Mouse (Mus musculus) 3T3-L1 (cell line): ENCODE data around the gene Gtf2i.

Experiments
- DNase-seq: peaks from one replicate; pipeline ENCODE4 v3.0.0-alpha.2; 2015; ENCODE audit warnings: low read depth, low spot score

The Gtf2i gene

DNA sequence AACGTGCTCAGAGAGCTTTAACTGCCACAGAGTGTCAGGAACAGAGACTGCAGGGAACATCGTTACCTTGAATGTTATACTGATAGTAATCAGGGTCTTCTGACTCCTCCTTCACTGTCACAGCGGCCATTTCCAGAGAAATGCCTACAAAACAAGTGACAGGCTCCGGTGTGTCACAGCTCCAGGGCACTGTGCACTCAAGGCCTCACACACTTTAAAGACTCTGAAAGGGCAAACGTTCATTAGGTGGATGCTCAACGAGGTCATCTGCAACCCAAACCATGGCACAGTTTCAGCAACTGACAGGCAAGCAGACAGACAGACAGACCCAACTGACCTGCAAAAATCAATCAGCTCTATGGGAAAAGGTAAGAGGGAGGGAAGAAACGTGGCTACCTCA is 35.2 kb downstream of the Gtf2i start:
- DNase-seq: no peak

DNA sequence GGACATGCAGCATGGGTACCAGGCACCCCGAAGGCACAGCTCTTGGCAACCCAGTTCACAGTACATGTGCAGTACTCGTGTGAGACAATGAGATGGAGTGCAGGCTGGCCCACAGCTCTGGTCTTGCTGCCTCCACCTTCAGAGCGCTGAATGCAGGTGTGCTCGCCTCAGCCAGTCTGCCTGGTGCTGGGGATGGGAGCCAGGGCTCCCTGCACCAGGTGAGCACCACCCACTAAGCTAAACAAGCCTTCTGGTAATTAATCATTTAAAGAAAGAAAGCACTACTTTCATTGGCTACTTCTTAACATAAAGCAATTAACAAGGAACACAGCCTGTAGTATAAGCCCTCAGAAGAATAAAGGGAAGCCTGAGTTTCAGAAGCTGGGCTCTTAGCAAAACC is 37.5 kb downstream of the Gtf2i start:
- DNase-seq: no peak

DNA sequence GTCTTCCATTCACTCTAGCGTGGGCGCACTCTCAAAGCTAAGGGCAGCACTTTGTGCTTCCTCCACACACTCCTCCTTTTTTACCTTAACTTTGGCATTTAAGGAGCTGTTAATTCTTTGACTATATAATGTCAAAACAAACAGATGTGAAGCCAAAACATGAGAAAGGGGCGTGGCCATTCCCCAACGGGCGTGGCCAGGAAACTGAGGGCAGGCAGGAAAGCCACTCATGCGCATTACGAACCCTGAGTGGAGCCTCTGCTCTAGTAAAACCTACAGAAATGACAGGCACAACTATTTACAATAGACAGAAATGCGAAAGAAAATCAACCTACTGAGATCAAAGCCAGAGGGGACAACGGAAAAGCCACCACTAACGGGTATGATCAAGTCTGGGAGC is 39.0 kb downstream of the Gtf2i start:
- DNase-seq: no peak

DNA sequence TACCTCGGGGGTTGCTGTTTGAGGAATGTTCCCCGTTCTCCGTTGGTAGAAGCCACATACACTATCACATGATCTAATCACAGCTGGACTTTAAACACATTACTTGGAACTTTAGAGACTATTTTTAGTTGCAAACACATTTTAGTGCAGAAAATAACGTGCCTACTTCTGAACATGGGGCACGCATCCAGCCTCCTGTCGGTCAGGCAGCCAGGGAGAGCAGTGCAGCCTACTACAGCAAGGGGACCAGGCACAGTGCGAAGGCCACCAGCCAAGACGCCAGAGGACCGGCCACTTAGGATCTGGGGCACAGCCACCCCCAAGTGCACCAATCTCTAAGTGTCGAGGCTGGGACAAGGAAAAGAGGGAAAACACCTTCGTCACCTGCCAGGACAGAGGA is 39.5 kb downstream of the Gtf2i start:
- no peak for DNase-seq

DNA sequence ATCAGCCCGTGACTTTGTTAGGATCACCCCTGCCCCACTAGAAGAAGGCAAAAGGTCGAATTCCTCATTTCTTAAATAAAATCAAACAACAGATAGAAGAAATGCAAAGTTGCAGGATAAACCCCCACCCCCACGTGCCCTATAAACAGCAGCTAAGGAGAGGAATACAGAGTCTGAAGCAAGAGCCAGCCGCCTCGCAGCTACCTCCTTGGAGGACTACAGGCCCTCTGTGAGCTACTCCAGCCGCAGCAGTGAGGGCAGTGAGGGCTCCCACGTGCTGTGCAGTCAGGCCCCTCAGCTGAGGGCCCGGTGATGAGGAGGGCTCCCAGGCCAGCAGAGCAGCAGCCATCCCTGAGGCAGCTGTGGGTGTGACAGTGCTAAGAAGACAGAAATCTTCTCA is 40.8 kb downstream of the Gtf2i start:
- DNase-seq: no peak

DNA sequence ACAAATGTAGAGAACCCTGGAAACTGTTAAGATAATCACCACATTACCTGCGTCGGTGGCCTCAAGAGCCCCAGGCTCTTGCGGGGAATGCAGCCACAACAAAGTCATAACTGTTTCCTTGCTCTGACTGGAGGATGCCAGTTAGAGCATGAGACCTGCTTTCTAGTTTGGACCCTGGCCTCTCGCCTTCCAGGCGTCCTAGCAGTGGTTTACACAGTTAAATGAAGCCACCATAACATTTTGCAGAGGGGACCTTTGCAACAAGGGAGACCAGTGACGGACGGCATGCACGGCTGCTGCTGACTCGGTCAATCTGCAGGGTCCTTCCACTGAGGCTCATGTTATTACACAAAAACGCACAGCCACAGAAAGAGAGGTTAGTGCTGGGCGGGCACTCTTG is 41.8 kb downstream of the Gtf2i start:
- DNase-seq: no peak

DNA sequence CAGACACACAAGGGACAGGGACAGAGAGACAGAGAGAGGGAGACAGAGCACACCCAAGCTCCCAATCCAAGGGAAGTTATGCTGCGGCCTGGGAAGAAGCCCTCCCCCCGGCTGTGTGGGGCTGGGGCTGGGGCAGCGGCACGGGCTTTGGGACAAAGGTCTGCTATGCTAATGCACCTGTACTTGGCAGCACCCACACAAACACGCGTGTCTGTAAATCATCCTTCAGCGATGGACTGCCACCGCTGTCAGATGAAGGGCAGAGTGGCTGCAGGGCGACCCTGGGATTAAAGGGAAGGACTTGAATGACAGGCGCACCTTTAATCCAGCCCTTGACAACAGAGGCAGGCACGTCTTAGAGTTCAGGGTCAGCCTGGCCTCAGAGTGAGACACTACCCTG is 43.1 kb downstream of the Gtf2i start:
- DNase-seq: no peak

DNA sequence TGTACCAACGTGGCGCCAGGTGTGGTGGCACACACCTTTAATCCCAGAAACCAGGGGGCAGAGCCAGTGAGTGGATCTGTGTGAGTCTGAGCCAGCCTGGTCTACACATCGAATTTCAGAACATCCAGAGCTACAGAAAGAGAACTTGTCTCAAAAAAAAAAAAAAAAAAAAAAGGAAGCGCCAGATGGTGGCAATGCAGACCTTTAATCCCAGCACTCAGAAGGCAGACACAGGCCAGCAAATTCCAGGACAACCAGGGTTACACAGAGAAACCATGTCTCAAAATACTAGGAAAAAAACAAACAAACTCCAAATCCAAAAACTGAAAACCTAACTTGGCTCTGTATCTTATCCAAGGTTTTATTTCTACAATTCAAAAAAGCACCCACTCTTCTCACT is 44.0 kb downstream of the Gtf2i start:
- DNase-seq: no peak

DNA sequence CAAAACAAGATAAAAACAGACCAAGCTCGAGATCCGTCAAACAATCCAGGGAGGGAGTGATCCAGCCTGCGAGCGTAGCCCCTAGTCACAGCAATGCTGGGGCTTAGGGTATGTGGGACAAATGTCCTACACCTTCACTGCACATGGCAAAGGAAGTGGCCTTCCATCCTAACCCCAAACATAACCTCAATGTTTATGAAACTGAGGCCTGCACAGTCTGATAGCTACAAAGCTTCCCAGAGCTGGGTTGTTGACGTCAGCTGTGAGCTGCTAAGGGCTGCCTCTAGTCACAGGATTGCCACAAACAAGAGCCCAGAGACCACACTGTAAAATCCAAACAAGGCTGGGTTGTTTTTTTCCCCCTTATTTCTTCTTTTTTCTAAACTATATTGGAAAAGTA is 44.8 kb downstream of the Gtf2i start:
- no peak for DNase-seq

DNA sequence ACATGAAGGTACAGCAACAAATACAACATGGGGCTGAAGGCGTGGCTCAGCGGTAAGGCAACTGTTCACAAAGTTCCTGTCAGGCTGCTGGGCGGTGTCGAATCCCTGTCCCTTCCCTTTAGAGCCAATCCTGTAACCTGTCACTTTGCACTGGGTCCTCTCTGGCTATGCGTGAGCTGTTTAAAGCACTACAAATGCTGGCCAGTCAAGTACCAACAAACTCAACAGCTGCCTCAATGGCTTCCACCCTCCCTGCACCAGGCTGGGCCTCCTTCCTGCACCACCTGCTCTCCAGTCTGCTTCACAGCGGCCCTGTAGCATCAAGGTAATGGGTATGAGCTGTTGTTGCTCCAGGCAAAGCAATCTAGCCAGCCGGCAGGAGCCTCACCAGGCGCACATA is 45.8 kb downstream of the Gtf2i start:
- no peak for DNase-seq

DNA sequence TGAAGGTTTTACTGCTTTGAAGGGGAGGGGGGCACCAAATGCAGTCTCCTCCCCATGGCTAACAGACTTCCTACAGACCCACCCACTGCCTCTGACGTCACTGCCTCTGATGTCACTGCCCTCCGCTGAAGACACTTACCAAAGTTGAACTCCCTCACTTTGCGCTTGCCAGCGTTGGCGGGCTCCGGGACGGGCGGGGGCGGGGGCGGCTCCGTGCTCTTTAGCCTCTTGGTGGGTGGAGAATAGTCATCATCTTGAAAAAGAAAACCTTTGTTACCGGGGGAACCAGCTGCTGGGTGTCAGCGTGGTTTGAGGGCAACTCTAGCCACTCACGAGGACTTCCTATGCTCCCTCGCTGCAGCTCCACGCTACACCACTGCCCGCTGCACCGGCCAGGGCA is 48.2 kb downstream of the Gtf2i start:
- DNase-seq: no peak

DNA sequence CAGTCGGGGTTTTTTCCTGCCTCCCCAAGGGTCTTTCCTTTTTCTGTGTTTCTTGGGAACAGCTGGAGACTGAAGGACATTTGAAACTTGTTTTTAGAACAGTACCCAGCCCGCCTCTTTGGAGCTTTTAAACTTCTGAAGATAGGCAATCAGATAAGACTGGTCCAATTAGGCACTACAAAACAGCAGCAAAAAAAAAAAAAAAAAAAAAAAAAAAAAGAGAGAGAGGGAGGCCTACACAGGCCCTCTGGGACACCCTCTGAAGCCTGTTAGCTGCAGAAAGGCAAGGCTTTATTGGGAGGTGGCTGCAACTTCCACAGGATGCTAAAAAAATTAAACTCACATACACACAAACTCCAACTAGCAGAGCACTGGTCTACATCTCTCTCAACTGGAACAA is 48.7 kb downstream of the Gtf2i start:
- DNase-seq: no peak

DNA sequence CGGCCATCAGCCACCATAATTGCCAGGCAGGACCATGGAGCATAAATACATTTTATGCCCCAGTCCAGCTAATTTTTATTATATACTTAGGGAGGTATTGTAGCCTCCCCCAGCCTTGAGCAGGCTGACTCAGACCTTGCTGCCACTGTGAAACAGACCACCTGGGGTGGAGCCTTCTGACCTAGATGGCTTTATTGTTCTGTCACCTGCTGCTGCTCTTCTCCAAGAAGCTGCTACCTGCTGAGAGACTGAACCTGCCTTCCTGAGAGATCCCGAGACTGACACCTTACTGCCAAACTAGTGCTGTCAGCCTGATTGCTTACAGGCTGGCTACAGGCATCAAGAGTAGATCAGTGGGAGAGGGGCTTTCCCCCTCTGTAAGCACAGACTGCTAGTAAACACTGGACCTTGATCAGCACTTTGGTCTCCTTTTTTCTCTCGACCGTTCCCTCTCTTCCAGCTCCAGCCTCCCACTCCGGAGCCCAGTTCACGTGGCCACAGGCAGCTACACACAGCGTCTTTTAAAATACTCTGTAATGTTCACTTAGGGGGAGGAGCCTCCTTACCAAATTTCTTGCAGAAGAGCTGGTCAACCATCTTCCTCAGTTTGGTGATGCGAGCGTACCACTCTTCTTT is 54.4 kb downstream of the Gtf2i start:
- no peak for DNase-seq

DNA sequence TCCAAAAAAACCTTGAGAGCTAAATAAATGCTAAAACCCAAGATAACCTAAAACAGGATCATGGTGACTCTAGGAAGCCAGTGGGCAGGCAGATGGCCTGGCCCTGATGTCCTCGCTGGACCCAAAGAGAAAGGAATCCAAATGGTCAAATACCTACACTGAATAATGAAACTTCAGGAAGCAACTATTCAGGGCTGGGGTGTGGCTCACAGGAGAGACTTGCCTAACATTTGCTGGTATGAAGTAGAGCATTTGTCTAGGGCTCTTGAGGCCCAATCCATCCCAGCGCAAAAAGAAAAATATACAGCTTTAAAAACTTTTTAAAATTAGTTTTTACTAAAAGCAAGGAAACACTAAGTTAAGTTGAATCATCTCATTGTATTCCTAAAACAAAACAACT is 55.6 kb downstream of the Gtf2i start:
- no peak for DNase-seq

DNA sequence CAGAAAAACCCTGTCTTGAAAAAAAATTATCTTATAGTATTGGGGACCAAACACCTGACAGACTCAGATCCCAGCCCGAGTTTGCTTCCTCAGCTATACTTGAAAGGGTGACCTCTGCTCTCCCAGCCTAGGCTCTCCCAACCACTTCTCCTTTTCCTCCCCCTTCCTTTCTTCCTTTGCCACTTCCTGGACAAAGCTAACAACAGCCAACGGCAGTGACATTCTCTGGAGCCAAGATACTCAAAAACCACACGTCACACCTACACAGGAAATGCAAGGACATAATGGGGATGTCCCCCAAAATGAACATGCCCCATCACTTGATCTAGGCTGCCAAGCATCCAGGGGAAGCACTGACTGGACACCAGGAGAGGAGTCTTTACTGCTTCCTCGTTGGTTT is 56.2 kb downstream of the Gtf2i start:
- DNase-seq: no peak

DNA sequence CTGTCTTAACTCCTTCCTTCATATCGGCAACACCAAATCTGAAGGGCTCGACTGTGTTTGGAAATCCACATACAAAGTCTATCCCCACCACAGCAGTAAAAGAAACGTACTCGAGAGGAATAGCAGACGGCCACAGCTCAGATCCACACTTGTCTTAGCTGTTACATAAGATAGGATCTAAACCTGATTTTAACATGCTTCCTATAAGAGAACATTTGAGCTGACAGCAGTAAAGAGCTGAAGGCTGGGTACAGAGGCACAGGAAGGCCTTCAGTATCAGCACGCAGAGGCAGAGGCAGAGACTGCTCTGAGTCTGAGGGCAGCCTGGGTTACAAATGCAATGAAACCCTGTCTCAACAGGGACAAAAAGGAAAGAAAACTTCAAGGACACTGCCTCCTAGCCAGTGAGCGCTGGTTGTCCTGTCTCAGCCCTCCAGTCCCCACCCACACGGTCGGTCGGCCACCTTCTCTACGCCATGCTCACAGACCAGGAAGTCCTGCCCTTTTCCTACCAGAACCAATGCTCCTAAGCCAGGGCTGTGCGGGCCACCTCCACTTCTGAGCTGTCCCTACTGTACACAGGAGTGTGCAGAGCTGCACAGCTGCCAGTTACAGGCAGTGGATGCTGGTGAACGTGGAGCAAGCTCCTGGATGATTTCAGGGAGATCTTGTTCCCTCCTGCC is 57.1 kb downstream of the Gtf2i start:
- no peak for DNase-seq

DNA sequence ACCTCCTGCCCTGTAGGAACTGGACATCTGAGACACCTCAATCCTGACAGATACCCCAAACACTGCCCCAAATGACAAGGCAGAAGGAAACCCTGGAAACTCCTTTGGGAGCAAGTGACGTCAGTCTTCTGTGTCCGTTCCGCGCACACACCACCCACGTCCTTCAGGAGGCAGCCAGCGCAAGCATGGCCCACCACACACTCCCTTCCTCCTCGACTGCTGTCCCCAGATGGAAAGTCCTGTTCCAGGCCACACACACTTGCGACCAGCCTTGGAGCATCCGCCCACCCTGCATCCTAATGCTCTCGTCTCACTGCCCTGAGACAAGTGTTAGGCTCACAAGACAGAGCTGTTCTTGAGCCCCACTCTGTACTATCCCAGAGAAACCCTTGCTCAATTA is 59.3 kb downstream of the Gtf2i start:
- DNase-seq: no peak

DNA sequence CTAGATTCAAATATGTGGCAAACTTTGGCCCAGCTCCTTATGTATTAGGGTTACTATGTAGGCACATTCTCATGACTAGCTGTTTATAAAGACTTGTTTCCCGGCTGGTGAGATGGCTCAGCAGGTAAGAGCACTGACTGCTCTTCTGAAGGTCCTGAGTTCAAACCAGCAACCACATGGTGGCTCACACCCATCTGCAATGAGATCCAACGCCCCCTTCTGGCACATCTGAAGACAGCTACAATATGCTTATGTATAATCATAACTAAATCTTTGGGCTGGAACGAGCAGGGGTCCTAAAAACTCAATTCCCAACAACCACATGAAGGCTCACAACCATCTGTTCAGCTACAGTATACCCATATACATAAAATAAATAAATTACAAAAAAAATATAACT is 60.8 kb downstream of the Gtf2i start:
- DNase-seq: peak; percentile 42

DNA sequence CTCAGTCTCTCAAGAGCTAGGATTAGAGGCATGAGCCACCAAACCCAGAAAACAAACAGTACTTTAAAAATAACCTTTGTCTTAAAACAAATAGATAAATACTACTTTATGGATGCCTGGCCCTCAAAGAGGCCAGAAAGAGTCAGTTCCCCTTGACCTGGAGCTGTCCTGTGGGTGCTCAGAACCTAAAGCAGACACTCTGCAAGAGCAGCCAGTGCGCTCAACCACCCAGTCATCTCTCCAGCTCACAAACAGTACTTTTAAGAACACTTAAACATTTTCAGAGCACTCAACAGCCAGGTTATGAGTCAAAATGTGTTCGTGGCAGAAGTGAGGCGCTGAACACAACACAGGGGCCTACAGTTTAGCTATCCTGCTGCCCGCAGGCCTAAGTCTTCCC is 63.5 kb downstream of the Gtf2i start:
- DNase-seq: no peak

DNA sequence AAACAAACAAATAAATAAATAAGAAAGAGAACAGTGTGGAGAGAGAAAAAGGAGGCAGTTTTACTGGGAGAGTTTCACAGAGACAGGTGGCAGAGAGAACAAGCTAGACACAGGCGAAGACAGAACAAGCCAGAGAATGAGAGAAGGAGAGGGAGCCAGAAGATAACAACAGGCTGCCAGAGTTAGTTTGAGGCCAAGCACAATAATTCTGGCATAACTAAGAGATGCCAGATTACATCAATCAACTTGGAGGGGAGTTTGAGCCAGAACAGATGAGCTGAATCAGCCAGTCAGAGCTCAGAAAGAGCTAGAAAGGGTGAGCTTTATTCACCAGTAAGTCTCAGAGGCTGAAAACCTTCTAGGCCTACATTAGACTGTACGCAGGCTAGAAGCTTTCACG is 64.0 kb downstream of the Gtf2i start:
- peak; percentile 43 for DNase-seq

DNA sequence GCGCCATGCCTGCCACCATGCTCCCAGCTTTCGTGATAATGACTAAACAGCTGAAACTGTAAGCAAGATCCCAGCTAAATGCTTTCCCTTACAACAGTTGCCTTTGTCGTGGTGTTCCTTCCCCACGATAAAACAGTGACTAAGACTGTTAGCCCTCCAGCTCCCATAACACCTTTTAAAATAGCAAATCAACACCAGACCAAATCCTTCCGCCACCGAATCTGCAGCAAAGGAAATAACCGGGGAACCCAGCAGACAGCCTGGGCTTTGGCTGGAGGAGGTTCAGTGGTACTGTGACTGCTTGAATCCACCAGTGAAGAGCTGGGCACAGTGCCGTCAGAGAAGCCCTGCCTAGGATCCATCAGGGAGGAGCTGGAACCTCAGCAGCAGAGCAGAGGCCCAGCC is 65.3 kb downstream of the Gtf2i start:
- DNase-seq: peak; percentile 63

DNA sequence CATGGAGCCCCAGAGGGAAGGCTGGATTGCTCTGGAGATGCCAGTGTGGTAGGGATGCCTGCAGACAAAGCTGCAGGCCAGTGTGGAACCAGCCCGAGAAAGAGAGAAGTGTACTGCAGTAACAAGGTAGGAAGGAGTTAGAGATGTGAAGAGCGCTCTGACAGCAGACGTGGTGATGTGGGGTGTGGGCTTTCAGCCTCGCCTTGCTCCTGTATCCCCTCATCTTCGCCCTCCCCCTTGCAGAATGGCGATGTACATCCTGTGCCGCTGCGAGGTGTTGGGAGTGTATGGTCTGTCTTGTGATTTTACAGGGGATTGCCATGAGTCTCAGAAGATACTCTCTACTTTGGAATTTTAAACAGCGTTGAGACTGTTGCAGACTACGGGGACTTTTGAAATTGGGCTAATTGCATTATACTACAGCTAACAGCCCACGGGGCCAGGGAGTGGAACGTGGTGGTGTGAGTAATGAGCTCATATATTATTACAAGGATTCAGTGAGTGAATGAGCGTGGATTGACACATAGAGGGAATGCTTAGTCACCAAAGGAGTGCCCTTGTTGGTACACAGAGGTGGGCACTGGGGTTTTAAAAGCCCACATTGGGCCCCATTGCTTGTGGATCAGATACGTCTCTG is 65.8 kb downstream of the Gtf2i start:
- no peak for DNase-seq

DNA sequence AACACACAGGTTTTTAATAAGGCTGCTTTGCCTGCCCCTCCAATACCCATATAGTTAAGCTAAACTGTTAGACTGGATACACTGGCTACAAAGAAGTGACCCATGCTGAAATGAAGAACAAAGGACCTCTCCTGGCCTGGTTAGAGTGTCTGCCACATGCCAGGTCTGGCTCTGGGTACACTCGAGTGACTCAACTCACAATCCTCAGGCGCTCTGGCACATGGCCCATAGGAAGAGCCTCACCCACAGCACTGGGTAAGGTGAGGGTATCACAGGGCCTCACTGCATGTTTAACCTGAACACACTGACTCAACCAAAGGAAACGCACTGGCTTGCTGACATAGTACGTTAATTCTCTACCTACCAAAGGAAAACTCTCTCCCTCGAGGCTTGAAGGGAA is 68.4 kb downstream of the Gtf2i start:
- peak; percentile 58 for DNase-seq
